Mouse (Mus musculus): ENCODE results near the gene Tcfl5. TPM values are rescaled to one million over a fixed set of nuclear protein-coding genes. Genes with fewer than 3 reads are reported as not detected.
A peak's percentile ranks its signal among the peaks of the same experiment; 100 is the strongest.

Gene Tcfl5
- total and polyA plus RNA-seq, 3 experiments, result not detected

GRCm38 (mm10) chr2:180582481-180583153 lies 59.9 kb downstream of the Tcfl5 start (continued):
- TF ChIP-seq MAZ (IDR thresholded peaks at IDR 0.05; ENCODE audit: low read depth, low read length) (no peak; the same call in 1 of the 2 replicates), POLR2AphosphoS2 (IDR thresholded peaks at IDR 0.05; ENCODE audit: low read depth, low read length) (peak; percentile 51; the same call in 1 of the 2 replicates), ETS1 (conservative IDR thresholded peaks at IDR 0.05; ENCODE audit: low read depth, low read length) (peak; percentile 42; the same call in 1 of the 2 replicates), MYC (IDR thresholded peaks at IDR 0.05; ENCODE audit: low read depth, low read length) (peak; percentile 84), PAX5 (IDR thresholded peaks at IDR 0.05; ENCODE audit: low read length) (no peak)

GRCm38 (mm10) chr2:180581002-180581401 lies 61.5 kb downstream of the Tcfl5 start, which contains the start of gene Mrgbp:
Gene Mrgbp (plus strand): TSS chr2:180581304.
- H3K4me3 ChIP-seq (replicated peaks in 1 of 3; ENCODE audit: low read depth in 2 of 3, low read length in 2 of 3, poor library complexity in 1 of 3), result no peak within 1 kb of the TSS
- 0 out of 2 replicates have a peak within 1 kb of the TSS, but pooled peaks have one; percentile 35 for H3K4me2 ChIP-seq (ENCODE audit: insufficient read depth, low read depth, poor library complexity, severe bottlenecking)
- H3K27me3 ChIP-seq (replicated peaks), result no peaks in the 10 kb centered on the region
- no peak for DNase-seq (ENCODE audit: extremely low read depth)
- no peak within 1 kb of the TSS for H3K27ac ChIP-seq (ENCODE audit: insufficient read depth, low read depth)
- H3K9me3 ChIP-seq (replicated peaks; ENCODE audit: low read length), result no peaks in the 10 kb centered on the region
- H3K9ac ChIP-seq (ENCODE audit: insufficient read depth, low read depth), result no peak within 1 kb of the TSS
- in situ Hi-C loops (cut with MboI; ENCODE audit: low pct_ligation_motif_present, low pct_unique_long_range_greater_than_20kb, low sequenced_read_pairs) (loop anchor here (5.0 kb wide), 1 partner anchor 201 kb away; no protein-coding TSS in a partner anchor), dilution Hi-C loops (cut with MboI; ENCODE audit: extremely low pct_ligation_motif_present, extremely low pct_unique_long_range_greater_than_20kb, low sequenced_read_pairs) (no loop called here)
- H3K36me3 ChIP-seq (replicated peaks in 1 of 2; ENCODE audit: control insufficient read depth in 1 of 2, insufficient read depth in 1 of 2, low read length in 1 of 2), result peaks cover 11 to 27% of the 10 kb centered on the region in 2 experiments
- TF ChIP-seq CHD2 (IDR thresholded peaks at IDR 0.05; ENCODE audit: low read length) (no peak), USF2 (conservative IDR thresholded peaks at IDR 0.05; ENCODE audit: low read depth, low read length) (no peak), IRF4 (IDR thresholded peaks at IDR 0.05; ENCODE audit: low read depth, low read length) (no peak), GABPA (IDR thresholded peaks at IDR 0.05; ENCODE audit: insufficient replicate concordance, low read depth, low read length) (no peak), ETS1 (conservative IDR thresholded peaks at IDR 0.05; ENCODE audit: low read depth, low read length) (no peak), USF1 (IDR thresholded peaks at IDR 0.05; ENCODE audit: low read depth, low read length) (no peak), UBTF (IDR thresholded peaks at IDR 0.05; ENCODE audit: low read depth, low read length) (no peak), MAX (IDR thresholded peaks at IDR 0.05; ENCODE audit: low read length) (no peak), SIN3A (IDR thresholded peaks at IDR 0.05; ENCODE audit: low read length) (no peak), ZC3H11A (IDR thresholded peaks at IDR 0.05; ENCODE audit: low read depth, low read length) (no peak), ZKSCAN1 (IDR thresholded peaks at IDR 0.05; ENCODE audit: borderline replicate concordance, low read depth, low read length) (no peak)
- peaks cover 16 to 53% of the 10 kb centered on the region in 2 experiments for H3K4me1 ChIP-seq (ENCODE audit: control insufficient read depth in 1 of 2, insufficient read depth in 2 of 2)
- H3K79me2 ChIP-seq (replicated peaks; ENCODE audit: control insufficient read depth, extremely low read depth, insufficient read depth, poor library complexity, severe bottlenecking), result peaks cover 7% of the 10 kb centered on the region; the same call in 1 of the 2 replicates

GRCm38 (mm10) chr2:180578686-180579085 lies 63.8 kb downstream of the Tcfl5 start:
- H3K4me2 ChIP-seq (ENCODE audit: insufficient read depth, low read depth, poor library complexity, severe bottlenecking), result no peak overlapping the region
- in situ Hi-C loops (cut with MboI; ENCODE audit: low pct_ligation_motif_present, low pct_unique_long_range_greater_than_20kb, low sequenced_read_pairs) (loop anchor here (5.0 to 10.0 kb wide), 3 partner anchors 106 to 304 kb away; partner anchors contain the start of gene Cables2), dilution Hi-C loops (cut with MboI; ENCODE audit: extremely low pct_ligation_motif_present, extremely low pct_unique_long_range_greater_than_20kb, low sequenced_read_pairs) (no loop called here)
- H3K4me3 ChIP-seq (replicated peaks in 1 of 3; ENCODE audit: low read depth in 2 of 3, low read length in 2 of 3, poor library complexity in 1 of 3), result no peak overlapping the region
- TF ChIP-seq MEF2A (IDR thresholded peaks at IDR 0.05; ENCODE audit: borderline replicate concordance, low read depth, low read length), result 0 out of 2 replicates have a peak, but pooled peaks have one; percentile 32
- no peak for TF ChIP-seq ZMIZ1 (IDR thresholded peaks at IDR 0.05; ENCODE audit: low read depth, low read length)
- TF ChIP-seq SIN3A (IDR thresholded peaks at IDR 0.05; ENCODE audit: low read length), result no peak
- no peak for TF ChIP-seq MAZ (IDR thresholded peaks at IDR 0.05; ENCODE audit: low read depth, low read length)
- no peak for TF ChIP-seq ZKSCAN1 (IDR thresholded peaks at IDR 0.05; ENCODE audit: borderline replicate concordance, low read depth, low read length)
- TF ChIP-seq RAD21 (IDR thresholded peaks at IDR 0.05; ENCODE audit: low read depth, low read length), result peak; percentile 98
- TF ChIP-seq E2F4 (IDR thresholded peaks at IDR 0.05; ENCODE audit: insufficient replicate concordance, low read depth, low read length), result no peak
- TF ChIP-seq MAFK (IDR thresholded peaks at IDR 0.05; ENCODE audit: insufficient replicate concordance, low read length), result no peak
- TF ChIP-seq USF1 (IDR thresholded peaks at IDR 0.05; ENCODE audit: low read depth, low read length), result no peak
- TF ChIP-seq CTCF (conservative IDR thresholded peaks at IDR 0.05 in 1 of 2, IDR thresholded peaks at IDR 0.05 in 1 of 2; ENCODE audit: low read depth in 2 of 2, low read length in 2 of 2), result peak; percentile 86 to 98
- no peak for TF ChIP-seq MAX (IDR thresholded peaks at IDR 0.05; ENCODE audit: low read length)
- 0 out of 2 replicates have a peak, but pooled peaks have one; percentile 21 for TF ChIP-seq IRF4 (IDR thresholded peaks at IDR 0.05; ENCODE audit: low read depth, low read length)
- TF ChIP-seq NELFE (IDR thresholded peaks at IDR 0.05; ENCODE audit: low read depth, low read length), result peak; percentile 58; the same call in 1 of the 2 replicates
- no peak for TF ChIP-seq EP300 (IDR thresholded peaks at IDR 0.05; ENCODE audit: low read length)
- peak; percentile 65 for TF ChIP-seq ZC3H11A (IDR thresholded peaks at IDR 0.05; ENCODE audit: low read depth, low read length)
- peak; percentile 92 for TF ChIP-seq SMC3 (IDR thresholded peaks at IDR 0.05; ENCODE audit: low read depth, low read length)
- H3K27ac ChIP-seq (ENCODE audit: insufficient read depth, low read depth), result no peak overlapping the region
- H3K4me1 ChIP-seq (ENCODE audit: control insufficient read depth in 1 of 2, insufficient read depth in 2 of 2), result peaks cover 9 to 34% of the 10 kb centered on the region in 2 experiments; a peak in 3 of 4 replicates
- H3K79me2 ChIP-seq (replicated peaks; ENCODE audit: control insufficient read depth, extremely low read depth, insufficient read depth, poor library complexity, severe bottlenecking), result peaks cover 7% of the 10 kb centered on the region; the same call in 1 of the 2 replicates
- peak; percentile 71 for DNase-seq (ENCODE audit: extremely low read depth)
- no peaks in the 10 kb centered on the region for H3K27me3 ChIP-seq (replicated peaks)
- no peaks in the 10 kb centered on the region for H3K9me3 ChIP-seq (replicated peaks; ENCODE audit: low read length)
- H3K36me3 ChIP-seq (replicated peaks in 1 of 2; ENCODE audit: control insufficient read depth in 1 of 2, insufficient read depth in 1 of 2, low read length in 1 of 2), result peaks cover 0 to 4% of the 10 kb centered on the region in 2 experiments
- no peak overlapping the region for H3K9ac ChIP-seq (ENCODE audit: insufficient read depth, low read depth)

Data from CH12.LX (cell line).